Mouse (Mus musculus) cerebellum, adult 11 months (tissue): ENCODE measurements around the gene Greb1.

Source experiments
- DNase-seq: peaks from one replicate; pipeline ENCODE4 v3.0.0; 2022

Greb1 gene

DNA sequence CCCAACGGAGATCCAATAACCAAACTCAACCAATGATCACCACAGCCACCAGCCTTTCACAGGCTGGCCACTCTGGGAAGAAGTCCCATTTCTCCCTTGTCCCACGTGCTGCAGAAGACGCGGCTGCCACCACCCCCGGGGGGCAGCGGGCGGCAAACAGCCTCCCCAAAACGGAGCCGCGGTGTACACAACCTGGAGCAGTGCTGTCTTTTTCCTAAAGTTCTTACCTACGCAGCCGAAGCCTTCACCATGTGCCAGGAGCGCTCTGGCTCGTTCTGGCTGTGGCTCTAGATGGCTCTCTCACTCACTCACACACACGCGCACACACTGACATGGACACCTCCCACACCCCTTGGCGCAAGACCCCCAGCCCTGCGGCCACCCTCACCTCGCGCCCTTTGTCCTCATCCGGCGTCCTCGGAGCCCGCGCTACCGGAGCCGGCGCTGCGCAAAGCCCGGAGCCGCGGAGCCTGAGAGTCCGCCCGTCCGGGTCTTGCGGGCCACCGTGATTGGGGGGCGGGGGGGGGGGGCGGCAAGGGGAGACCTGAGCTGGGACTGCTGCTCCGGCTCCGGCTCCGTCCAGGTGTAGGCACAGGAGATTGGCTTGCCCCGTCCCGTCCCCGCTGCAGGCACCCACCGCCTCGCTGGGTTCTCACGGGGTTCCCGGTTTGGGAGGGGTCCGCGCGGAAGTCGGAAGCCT, at the start of gene Greb1:
Gene Greb1, minus strand, starts transcription at position 628 of the 700 bp plus-strand sequence.
- DNase-seq: no peak

GRCm38 (mm10) chr12:16849821-16850220, 49.1 kb upstream of the Greb1 start:
- DNase-seq: no peak

DNA sequence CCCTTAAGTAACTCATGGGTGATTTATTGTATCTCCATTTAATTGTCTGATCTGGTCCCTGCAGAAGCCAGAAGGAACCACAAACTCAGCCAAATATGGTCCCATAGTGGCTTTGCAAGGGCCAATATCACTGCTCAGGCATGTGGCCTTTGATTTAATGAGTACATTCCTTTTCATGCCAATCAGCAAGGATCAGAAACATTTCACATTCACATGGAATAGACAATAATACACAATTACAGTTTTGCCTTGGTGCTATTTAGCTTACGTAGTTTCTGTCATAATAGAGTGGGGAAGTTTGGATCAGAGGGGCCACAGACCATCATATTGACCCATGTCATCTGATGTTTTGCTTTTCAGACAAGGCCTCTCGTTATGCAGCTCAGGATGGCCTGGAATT, 47.8 kb upstream of the Greb1 start:
- DNase-seq: no peak

- no peak for DNase-seq
Measured at GRCm38 (mm10) chr12:16847204-16847792, 46.6 kb upstream of the Greb1 start.

GRCm38 (mm10) chr12:16844623-16845592, 44.2 kb upstream of the Greb1 start:
- DNase-seq: no peak

GRCm38 (mm10) chr12:16840842-16841782, 40.4 kb upstream of the Greb1 start:
- DNase-seq: no peak

DNA sequence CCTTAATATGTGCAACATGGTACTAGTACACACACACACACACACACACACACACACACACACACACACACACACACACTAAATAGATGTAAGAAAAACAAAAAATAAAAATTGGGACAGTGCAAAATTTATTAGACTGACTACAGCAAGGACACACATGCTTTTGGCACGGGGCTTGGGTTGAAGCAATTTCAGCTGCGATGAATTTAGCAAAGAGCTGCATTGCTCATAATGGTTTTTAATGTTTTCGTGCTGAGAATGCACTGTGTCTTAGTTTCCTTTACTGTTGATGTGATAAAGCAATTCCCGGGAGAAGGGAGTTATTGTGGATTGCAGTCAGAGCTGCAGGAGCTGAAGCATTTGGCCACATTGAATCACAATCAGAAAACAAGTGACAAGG, 37.1 kb upstream of the Greb1 start:
- DNase-seq: no peak

GRCm38 (mm10) chr12:16836188-16836587, 35.5 kb upstream of the Greb1 start:
- peak; percentile 70 for DNase-seq

DNA sequence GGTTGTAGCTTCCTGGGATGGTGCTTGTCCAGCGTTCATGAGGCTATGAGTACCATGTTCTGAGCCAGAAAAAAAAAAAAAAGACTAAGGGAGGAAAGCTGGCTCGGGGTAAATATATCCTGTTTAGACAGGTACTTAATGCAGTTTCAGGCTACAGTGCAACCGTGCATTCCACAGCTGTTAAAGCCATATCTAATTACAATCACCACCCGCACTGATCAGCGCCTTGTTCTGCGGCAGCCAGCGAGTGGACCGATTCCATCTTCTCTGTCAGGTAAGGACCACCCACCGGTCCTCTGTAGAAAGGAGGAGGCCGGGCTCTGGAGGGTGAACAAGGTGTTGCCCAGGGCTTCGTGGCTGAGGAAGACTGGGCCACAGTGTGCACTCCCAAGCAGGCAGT, 34.0 kb upstream of the Greb1 start:
- no peak for DNase-seq

- DNase-seq: no peak
Measured at GRCm38 (mm10) chr12:16831071-16831470, 30.4 kb upstream of the Greb1 start.

DNA sequence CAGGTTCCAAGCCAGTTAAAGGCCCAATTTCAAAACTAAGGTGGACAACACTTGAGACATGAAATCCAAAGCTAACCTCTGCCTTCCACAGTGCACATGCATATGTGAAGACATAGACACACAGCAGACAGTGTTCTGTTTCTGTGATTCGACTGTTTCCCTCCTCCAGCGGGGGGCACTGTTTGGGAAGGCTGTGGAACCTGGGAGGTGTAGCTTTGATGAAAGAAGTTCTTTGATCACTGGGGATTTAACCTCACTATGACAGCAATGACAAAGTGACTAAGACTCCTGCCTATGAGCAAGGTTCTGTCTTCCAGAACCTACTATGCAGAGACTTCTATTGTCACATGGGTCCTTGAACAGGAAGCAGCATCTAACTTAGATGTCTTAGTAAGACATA, 29.1 kb upstream of the Greb1 start:
- no peak for DNase-seq

DNA sequence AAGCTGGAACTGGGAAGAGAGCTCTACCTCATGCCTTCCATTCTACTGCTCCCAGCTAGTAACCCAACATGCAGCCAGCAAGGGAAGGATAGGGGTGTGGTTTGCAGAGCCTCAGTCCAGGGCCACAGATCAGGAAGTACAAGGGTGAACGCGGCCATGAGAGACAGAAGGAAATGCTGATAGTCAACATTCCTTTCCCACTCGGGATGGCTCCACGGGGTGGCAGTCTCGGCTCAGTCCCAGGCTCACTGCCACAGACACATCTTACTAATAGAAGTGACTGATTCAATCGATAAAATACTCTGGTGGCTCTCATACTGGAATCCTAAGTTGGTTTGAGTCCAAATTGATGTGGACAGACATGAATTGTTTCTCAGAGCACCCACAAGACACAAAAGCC, 27.8 kb upstream of the Greb1 start:
- no peak for DNase-seq

GRCm38 (mm10) chr12:16823701-16824100, 23.0 kb upstream of the Greb1 start:
- no peak for DNase-seq

DNA sequence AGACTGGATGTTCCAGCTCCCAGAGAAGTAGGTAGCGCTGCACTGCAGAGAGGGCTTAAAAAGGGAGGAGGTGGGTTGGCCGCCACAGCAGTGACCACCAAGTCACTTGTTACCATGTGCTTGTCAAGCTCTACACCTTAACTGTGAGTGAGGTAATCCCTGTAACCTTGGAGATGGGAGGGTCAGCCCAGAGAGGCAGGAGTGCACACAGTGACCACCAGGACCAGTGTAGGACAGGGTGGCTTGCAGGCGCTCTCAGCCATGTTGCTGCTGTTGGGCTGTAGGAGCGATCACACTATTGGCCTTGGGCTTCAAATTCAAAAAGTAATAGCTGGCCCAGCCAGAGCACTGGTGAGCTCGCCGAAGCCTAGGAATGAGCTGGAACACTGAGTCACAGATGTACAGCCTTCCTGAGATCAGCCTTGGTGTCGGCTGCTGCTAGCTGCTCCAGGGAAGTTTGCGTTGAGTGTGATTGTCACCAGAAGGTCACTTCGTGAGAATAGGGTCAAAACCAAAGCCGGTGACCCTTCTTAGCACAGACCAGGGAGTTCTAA, 21.6 kb upstream of the Greb1 start:
- DNase-seq: no peak

DNA sequence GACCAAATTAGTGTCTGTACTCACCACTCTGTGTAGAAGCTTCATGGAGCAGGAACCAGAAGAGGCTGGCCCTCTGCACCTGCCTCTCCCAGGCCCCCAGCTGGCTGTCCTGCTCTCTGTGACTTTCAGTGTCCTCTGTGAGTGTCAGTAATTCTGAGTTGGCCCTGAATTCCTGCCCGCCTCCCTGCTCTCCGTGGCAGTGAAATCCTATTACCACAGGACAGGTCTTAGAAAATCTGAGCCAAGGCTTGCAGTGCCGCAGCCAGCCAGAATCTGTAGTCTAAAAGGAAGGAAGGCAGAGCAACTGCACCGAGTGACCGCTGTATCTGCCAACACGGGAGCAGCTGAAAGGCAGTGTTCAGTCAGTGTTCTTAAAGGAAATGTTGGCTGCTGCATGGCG, 20.1 kb upstream of the Greb1 start:
- DNase-seq: no peak

- no peak for DNase-seq
Measured at GRCm38 (mm10) chr12:16818513-16818912, 17.8 kb upstream of the Greb1 start.

DNA sequence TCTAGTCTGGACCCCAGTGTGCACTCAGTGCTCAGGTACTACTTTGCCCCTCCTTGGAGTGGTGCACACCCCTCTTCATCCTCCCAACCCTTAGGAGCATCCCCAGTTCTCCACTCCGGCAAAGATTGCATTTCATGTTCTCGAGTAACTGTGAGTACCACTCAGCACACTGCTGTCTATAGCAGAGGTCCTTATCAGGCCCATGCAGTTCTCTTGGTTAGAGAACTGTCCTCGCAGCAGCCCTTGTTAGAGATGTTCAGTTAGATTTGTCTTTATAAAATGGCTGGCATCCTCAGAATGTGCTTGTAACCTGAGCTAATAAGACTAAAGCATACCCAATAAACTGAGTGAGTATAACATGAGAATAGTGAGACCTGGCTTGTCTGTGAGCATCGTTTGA, 16.5 kb upstream of the Greb1 start:
- no peak for DNase-seq

- no peak for DNase-seq
Measured at GRCm38 (mm10) chr12:16811477-16811876, 10.8 kb upstream of the Greb1 start.

DNA sequence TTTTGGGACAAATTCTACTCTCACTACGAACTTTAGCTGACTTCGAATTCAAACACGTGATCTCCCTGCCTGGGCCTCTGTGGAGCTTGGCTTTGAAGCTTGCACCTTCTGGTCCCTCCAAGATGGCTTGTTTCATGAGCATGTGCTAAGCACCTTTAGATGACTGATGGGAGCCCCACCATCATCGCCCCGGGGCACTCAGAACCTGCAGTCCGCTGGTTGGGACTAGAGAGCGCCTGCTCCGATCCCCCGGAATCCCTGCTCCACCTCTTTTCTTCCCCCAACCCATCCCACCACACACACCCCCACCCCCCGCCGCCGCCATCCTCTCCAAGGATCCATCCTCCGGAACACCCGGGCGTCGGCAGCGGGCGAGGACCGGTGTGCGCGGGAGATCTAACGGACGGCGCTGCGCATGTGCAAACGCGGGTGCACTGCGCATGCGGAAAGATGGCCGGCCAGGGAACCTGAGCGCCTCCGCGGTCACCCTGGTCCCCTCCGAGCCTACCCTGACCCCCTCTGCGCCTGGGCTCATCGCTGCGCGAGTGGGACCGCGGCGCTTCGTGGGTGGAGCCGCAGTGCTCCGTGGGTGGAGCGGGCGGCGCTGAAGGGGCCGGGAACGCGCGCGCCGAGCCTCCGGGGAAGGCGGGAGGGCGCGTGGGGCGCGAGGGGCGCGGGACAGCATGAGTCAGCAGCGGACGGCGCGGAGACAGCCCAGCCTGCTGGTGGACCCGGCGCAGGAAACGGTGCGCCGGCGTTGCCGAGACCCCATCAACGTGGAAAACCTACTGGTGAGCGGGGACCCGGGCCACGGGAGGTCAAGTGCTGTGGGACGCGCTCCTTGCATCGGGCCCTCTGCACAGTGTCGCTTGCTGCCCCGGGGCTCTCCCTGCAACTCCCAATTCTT, 10.1 kb upstream of the Greb1 start, which contains the start of gene E2f6:
Gene E2f6, plus strand, starts transcription at position 439 of the 907 bp plus-strand sequence.
- peak; percentile 87 for DNase-seq

GRCm38 (mm10) chr12:16808045-16808444, 7.4 kb upstream of the Greb1 start:
- DNase-seq: no peak

- DNase-seq: peak; percentile 69
Measured at GRCm38 (mm10) chr12:16805511-16805910, 4.8 kb upstream of the Greb1 start.
